Mouse (Mus musculus) olfactory bulb, adult 2 months (tissue): ENCODE results near the gene Ahctf1.
A peak's percentile ranks its signal among the peaks of the same experiment; 100 is the strongest.

Experiments used
- CTCF ChIP-seq: fragments of 200-500 bp; IDR thresholded peaks from 2 replicates; pipeline ENCODE4 v1.5.1; 2012; ENCODE audit warnings: low read depth, mild to moderate bottlenecking, low read length, moderate library complexity; ENCODE audit not compliant: insufficient read depth
- POLR2A ChIP-seq: fragments of 200-500 bp; IDR thresholded peaks from 2 replicates; pipeline ENCODE4 v1.6.1; 2012; ENCODE audit warnings: mild to moderate bottlenecking, low read depth, low read length, moderate library complexity; ENCODE audit not compliant: insufficient read depth

- TF ChIP-seq CTCF: peak; percentile 61
- no peak for TF ChIP-seq POLR2A
These were observed 68.7 kb downstream of the Ahctf1 start for GRCm38 (mm10) chr1:179734500-179735474.
